Mouse (Mus musculus) myocyte (in vitro differentiated cells): ENCODE data around the gene Nr0b2. TPM values are rescaled to one million over a fixed set of nuclear protein-coding genes. Genes with fewer than 3 reads are reported as not detected.

ENCODE experiments used
- H3K27me3 ChIP-seq: one replicate; pipeline ENCODE4 v1.6.1; 2011; ENCODE audit not compliant: control insufficient read depth, insufficient read depth, insufficient read length
- H3K36me3 ChIP-seq: one replicate; pipeline ENCODE4 v1.6.1; 2011; ENCODE audit not compliant: control insufficient read depth, insufficient read depth
- H3K4me2 ChIP-seq: one replicate; pipeline ENCODE4 v1.6.1; 2011; ENCODE audit warnings: low read depth, control low read depth
- H3K4me3 ChIP-seq: one replicate; pipeline ENCODE4 v1.5.1; 2011; ENCODE audit warnings: mild to moderate bottlenecking, control low read depth, moderate library complexity
- H3K79me2 ChIP-seq: one replicate; pipeline ENCODE4 v1.6.1; 2011; ENCODE audit not compliant: control insufficient read depth, insufficient read depth
- H3ac ChIP-seq: one replicate; pipeline ENCODE4 v1.6.1; 2011; ENCODE audit not compliant: control insufficient read depth, insufficient read length
- CEBPB ChIP-seq: IDR thresholded peaks from 2 replicates; pipeline ENCODE4 v1.6.1; 2011; ENCODE audit warnings: mild to moderate bottlenecking, moderate library complexity; ENCODE audit not compliant: poor library complexity, insufficient read depth, severe bottlenecking
- E2F4 ChIP-seq: IDR thresholded peaks from one replicate; pipeline ENCODE4 v1.6.1; 2011; ENCODE audit warnings: mild to moderate bottlenecking, control low read depth, moderate library complexity; ENCODE audit not compliant: insufficient read depth
- MAX ChIP-seq: IDR thresholded peaks from one replicate; pipeline ENCODE4 v1.6.1; 2011; ENCODE audit warnings: low read depth, mild to moderate bottlenecking, control low read depth
- MYOD1 ChIP-seq, 3 experiments: IDR thresholded peaks; one replicate each; pipeline ENCODE4 v1.6.1; 2011; ENCODE audit warnings: control low read depth in 2 of 3, low read depth in 2 of 3, mild to moderate bottlenecking in 2 of 3, moderate library complexity in 1 of 3; ENCODE audit not compliant: insufficient read length in 2 of 3, control insufficient read depth in 1 of 3
- MYOG ChIP-seq, 3 experiments: IDR thresholded peaks; one replicate each; pipeline ENCODE4 v1.6.1; 2011; ENCODE audit warnings: control low read depth in 2 of 3, low read depth in 2 of 3, mild to moderate bottlenecking in 2 of 3; ENCODE audit not compliant: insufficient read length in 2 of 3, control insufficient read depth in 1 of 3, insufficient read depth in 1 of 3
- POLR2A ChIP-seq: IDR thresholded peaks from one replicate; pipeline ENCODE4 v1.6.1; 2011; ENCODE audit warnings: low read depth, mild to moderate bottlenecking, control low read depth, moderate library complexity; ENCODE audit not compliant: insufficient read length
- POLR2AphosphoS2 ChIP-seq: IDR thresholded peaks from one replicate; pipeline ENCODE4 v1.6.1; 2011; ENCODE audit warnings: low read depth, control low read depth; ENCODE audit not compliant: insufficient read length
- REST ChIP-seq: IDR thresholded peaks from one replicate; pipeline ENCODE4 v1.6.1; 2011; ENCODE audit warnings: mild to moderate bottlenecking, control low read depth, moderate library complexity; ENCODE audit not compliant: insufficient read depth, insufficient read length
- SRF ChIP-seq: IDR thresholded peaks from one replicate; pipeline ENCODE4 v1.6.1; 2011; ENCODE audit warnings: low read depth; ENCODE audit not compliant: control insufficient read depth, insufficient read length
- TCF12 ChIP-seq: IDR thresholded peaks from one replicate; pipeline ENCODE4 v1.6.1; 2011; ENCODE audit warnings: mild to moderate bottlenecking, control low read depth; ENCODE audit not compliant: poor library complexity, insufficient read depth, severe bottlenecking
- TCF3 ChIP-seq: IDR thresholded peaks from one replicate; pipeline ENCODE4 v1.6.1; 2011; ENCODE audit warnings: low read depth, control low read depth; ENCODE audit not compliant: insufficient read length
- USF1 ChIP-seq: IDR thresholded peaks from one replicate; pipeline ENCODE4 v1.6.1; 2011; ENCODE audit warnings: low read depth, mild to moderate bottlenecking, control low read depth, moderate library complexity
- polyA plus RNA-seq: library from polyadenylated mRNA; unstranded; fragments of >200 nt; fragmentation: generic; extraction: Trizol; gene quantifications from one replicate; pipeline ENCODE4 v1.2.1, GENCODE M21; 2012; ENCODE audit warnings: missing spikeins

Gene Nr0b2
- polyA plus RNA-seq, 1 experiment: not detected

DNA sequence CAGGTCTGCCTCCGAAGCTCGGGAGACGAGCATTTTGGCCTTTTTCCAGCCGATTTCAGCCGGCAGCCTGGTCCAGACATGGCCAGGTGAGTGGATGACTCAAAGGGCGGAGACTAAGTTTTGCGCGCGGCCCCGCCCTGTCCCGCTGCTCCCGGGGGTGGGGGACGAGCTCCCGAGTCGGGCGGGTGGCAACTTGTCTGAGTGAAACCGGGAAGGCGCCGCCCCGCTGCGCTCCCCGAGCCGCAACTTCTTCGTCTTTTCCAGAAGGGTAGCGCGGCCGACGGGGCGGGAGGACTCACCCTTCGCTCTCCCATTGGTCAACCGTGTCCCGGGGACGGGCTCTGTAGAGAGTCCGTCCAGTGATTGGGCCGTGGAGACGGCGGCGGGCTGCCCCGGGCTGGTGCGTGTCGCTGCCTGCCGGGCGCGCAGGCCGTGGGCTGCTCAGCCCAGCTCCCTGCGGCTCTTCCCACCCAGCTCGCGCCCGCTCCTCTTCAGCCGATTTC lies 46.4 kb downstream of the Nr0b2 start:
- Histone ChIP-seq H3K79me2 (no peaks in the 10 kb centered on the region), H3K4me2 (peak overlapping the region; percentile 98), H3K36me3 (no peaks in the 10 kb centered on the region), H3ac (no peak overlapping the region), H3K27me3 (no peaks in the 10 kb centered on the region), H3K4me3 (peak overlapping the region; percentile 24)
- TF ChIP-seq POLR2AphosphoS2 (peak; percentile 83), CEBPB (no peak), TCF12 (no peak), SRF (peak; percentile 11), REST (no peak), E2F4 (peak; percentile 72), MYOG (IDR thresholded peaks at IDR 0.05; ENCODE audit: control insufficient read depth in 1 of 3, insufficient read depth in 1 of 3, insufficient read length in 2 of 3, low read depth in 2 of 3) (no peak), POLR2A (peak; percentile 65), MYOD1 (IDR thresholded peaks at IDR 0.05; ENCODE audit: control insufficient read depth in 1 of 3, insufficient read length in 2 of 3, low read depth in 2 of 3) (no peak), USF1 (no peak)

DNA sequence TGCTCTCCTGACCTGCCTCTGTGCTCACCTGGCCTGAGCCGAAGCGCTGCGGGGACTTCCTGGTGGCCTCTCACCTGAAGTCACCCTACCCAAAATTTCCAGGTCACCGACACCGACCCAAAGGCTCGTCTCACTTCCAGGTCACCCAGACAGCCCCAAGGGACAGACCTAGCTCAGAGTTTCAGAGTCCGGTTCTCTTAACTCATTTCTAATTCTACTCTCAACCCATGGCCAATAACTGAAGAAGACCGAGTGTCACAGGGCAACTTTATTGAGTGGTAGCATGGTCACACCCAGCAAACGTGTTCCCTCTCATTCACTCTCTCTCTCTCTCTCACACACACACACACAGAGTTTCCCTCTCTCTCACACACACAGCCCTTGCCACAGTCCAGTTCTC lies 47.1 kb downstream of the Nr0b2 start:
- no peaks in the 10 kb centered on the region for H3K79me2 ChIP-seq
- TF ChIP-seq USF1 (no peak), CEBPB (no peak), TCF3 (no peak), E2F4 (no peak), REST (no peak), MAX (no peak), POLR2AphosphoS2 (no peak), SRF (no peak), TCF12 (no peak), POLR2A (no peak), MYOG (IDR thresholded peaks at IDR 0.05; ENCODE audit: control insufficient read depth in 1 of 3, insufficient read depth in 1 of 3, insufficient read length in 2 of 3, low read depth in 2 of 3) (no peak), MYOD1 (IDR thresholded peaks at IDR 0.05; ENCODE audit: control insufficient read depth in 1 of 3, insufficient read length in 2 of 3, low read depth in 2 of 3) (no peak)
- H3K27me3 ChIP-seq: no peaks in the 10 kb centered on the region
- no peaks in the 10 kb centered on the region for H3K36me3 ChIP-seq
- peak overlapping the region; percentile 24 for H3K4me3 ChIP-seq
- no peak overlapping the region for H3ac ChIP-seq
- H3K4me2 ChIP-seq: peak overlapping the region; percentile 86

GRCm38 (mm10) chr4:133601721-133602218 lies 48.6 kb downstream of the Nr0b2 start, which contains the start of gene Sfn:
Sfn (minus strand) TSS chr4:133602168.
- TF ChIP-seq CEBPB: no peak
- no peak for TF ChIP-seq USF1
- TF ChIP-seq POLR2AphosphoS2: no peak
- no peak for TF ChIP-seq E2F4
- TF ChIP-seq MAX: no peak
- no peak for TF ChIP-seq MYOG (IDR thresholded peaks at IDR 0.05; ENCODE audit: control insufficient read depth in 1 of 3, insufficient read depth in 1 of 3, insufficient read length in 2 of 3, low read depth in 2 of 3)
- no peak for TF ChIP-seq TCF12
- TF ChIP-seq TCF3: no peak
- no peak for TF ChIP-seq POLR2A
- no peak for TF ChIP-seq REST
- TF ChIP-seq SRF: no peak
- no peak for TF ChIP-seq MYOD1 (IDR thresholded peaks at IDR 0.05; ENCODE audit: control insufficient read depth in 1 of 3, insufficient read length in 2 of 3, low read depth in 2 of 3)

DNA sequence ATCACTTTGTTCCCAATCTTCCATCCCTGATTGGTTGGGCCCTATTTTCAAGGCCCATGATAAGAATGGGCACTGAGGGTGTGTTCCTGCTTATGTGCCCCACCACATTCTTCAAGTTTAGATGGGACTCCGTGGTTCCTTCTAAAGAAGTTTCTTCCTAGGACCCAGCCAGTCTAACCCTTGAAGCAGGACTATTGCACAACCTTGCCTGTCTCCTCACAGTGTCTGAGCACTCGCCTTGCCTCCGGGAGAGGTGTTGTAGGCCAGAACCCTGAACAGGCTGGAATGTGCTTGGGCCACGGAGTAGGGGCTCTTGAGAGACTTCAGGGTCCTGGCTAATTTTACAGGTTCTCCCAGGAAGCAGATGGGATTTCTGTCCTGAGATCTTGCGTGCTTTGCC lies 49.9 kb downstream of the Nr0b2 start:
- TF ChIP-seq MAX (no peak), USF1 (no peak), MYOG (IDR thresholded peaks at IDR 0.05; ENCODE audit: control insufficient read depth in 1 of 3, insufficient read depth in 1 of 3, insufficient read length in 2 of 3, low read depth in 2 of 3) (no peak), POLR2A (no peak), SRF (no peak), REST (no peak), E2F4 (no peak), CEBPB (no peak), TCF3 (no peak), MYOD1 (IDR thresholded peaks at IDR 0.05; ENCODE audit: control insufficient read depth in 1 of 3, insufficient read length in 2 of 3, low read depth in 2 of 3) (no peak), TCF12 (no peak), POLR2AphosphoS2 (no peak)
- Histone ChIP-seq H3K4me3 (no peak overlapping the region), H3K27me3 (no peaks in the 10 kb centered on the region)

More at GRCm38 (mm10) chr4:133601721-133602218, 48.6 kb downstream of the Nr0b2 start, which contains the start of gene Sfn:
- no peak within 1 kb of the TSS for H3K4me3 ChIP-seq
- H3K79me2 ChIP-seq: no peaks in the 10 kb centered on the region
- no peaks in the 10 kb centered on the region for H3K27me3 ChIP-seq
- no peak within 1 kb of the TSS for H3K4me2 ChIP-seq
- no peak within 1 kb of the TSS for H3ac ChIP-seq
- no peaks in the 10 kb centered on the region for H3K36me3 ChIP-seq

More for the DNA sequence above, 49.9 kb downstream of the Nr0b2 start:
- no peak overlapping the region for H3ac ChIP-seq
- no peaks in the 10 kb centered on the region for H3K79me2 ChIP-seq
- H3K4me2 ChIP-seq: no peak overlapping the region
- no peaks in the 10 kb centered on the region for H3K36me3 ChIP-seq
